Mouse (Mus musculus) left cerebral cortex, adult 2 months (tissue): ENCODE data around the gene Sfxn5. TPM values are rescaled to one million over a fixed set of nuclear protein-coding genes. Genes with fewer than 3 reads are reported as not detected.

Source experiments
- DNase-seq, 2 experiments: peaks; one replicate each; pipeline ENCODE4 v3.0.0; 2021 to 2022; ENCODE audit warnings: low spot score in 2 of 2, mixed read lengths in 1 of 2; ENCODE audit errors: extremely low spot score in 1 of 2
- H3K27ac ChIP-seq: fragments of 200-600 bp; 2 replicates; pipeline ENCODE4 v1.8.1; 2022
- H3K4me3 ChIP-seq: fragments of 200-600 bp; 2 replicates; pipeline ENCODE4 v1.8.1; 2022
- CTCF ChIP-seq: fragments of 200-600 bp; IDR thresholded peaks from 2 replicates; pipeline ENCODE4 v1.8.1; 2022; ENCODE audit warnings: antibody characterized with exemption, mild to moderate bottlenecking, moderate library complexity
- intact Hi-C: fragments of 180-260 bp; cut with DNase I; formaldehyde crosslinking; loops from one replicate; pipeline ENCODE4 v1.15.1; 2025
- total RNA-seq, 2 experiments: library from RNA; stranded (reverse); gene quantifications; 2 replicates each; pipeline ENCODE4 v1.2.3; 2021

Sfxn5 gene
- total RNA-seq, 2 experiments from 2014 or later, result 161 to 173 TPM

DNA sequence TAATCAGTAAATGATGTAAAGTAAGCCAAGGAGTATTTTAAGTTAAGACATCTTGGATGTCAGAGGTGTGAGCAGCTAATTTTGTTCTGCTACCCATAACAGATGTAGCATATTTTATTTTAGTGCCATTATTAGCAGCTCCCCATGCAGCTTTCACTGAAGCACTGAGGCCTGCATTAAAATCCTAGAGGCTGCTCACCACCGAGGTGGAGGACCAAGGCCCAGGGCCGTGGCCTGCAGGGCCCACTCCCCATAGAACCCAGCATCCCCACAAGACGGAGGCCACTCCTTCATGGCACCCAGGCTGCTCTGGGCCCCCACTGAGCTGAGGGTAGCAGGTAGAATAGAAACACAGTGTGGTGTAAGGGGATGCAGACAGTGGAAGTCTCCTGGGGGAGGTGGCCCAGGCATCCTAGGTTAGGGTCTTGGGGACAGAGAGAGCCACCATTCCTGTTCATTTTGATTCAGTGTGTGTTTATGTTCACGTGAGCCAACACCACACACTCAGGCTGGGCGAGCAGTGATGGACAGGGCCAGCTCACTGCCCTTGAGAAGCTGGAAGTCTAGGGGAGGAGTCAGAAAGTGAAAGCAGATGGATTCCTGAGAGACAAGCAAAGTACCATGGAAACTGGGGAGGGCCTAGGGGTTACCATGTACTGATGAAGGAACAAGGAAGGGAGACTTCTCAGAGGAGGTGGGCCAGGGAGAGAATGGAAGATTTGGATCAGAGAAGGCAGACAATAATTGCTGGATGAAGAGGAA, 114.4 kb downstream of the Sfxn5 start:
- no peak overlapping the region for H3K4me3 ChIP-seq
- peak overlapping the region; percentile 91 for H3K27ac ChIP-seq
- TF ChIP-seq CTCF, result no peak
- no peak for DNase-seq
- intact Hi-C loops, result loop anchor here (1.0 to 5.0 kb wide), 2 partner anchors 57 kb away; no protein-coding TSS in a partner anchor

DNA sequence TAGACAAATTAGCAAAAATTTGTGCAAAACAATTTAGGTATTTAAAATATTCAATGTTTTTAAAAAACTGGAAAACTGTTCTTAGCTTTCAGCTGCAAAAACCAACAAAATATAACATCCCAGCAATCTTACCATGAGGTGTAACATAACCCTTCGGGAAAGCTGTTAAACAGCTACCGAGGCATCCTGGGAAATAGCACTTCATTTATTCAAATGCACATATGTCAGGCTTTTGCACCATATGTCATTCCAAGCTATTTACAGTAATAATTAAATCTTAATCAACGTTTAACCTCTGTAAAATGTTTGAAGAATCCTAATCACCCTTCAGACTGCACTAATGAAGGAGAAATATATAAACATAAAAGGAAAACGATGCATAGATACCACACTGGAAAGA, 115.0 kb downstream of the Sfxn5 start:
- no peak for TF ChIP-seq CTCF
- H3K4me3 ChIP-seq, result no peak overlapping the region
- intact Hi-C loops, result loop anchor here (1.0 to 5.0 kb wide), 2 partner anchors 56 to 58 kb away; no protein-coding TSS in a partner anchor
- H3K27ac ChIP-seq, result peak overlapping the region; percentile 59
- DNase-seq, result no peak

GRCm38 (mm10) chr6:85210686-85211085, 122.5 kb downstream of the Sfxn5 start:
- H3K4me3 ChIP-seq, result no peak overlapping the region
- intact Hi-C loops, result no loop called here
- H3K27ac ChIP-seq, result no peak overlapping the region
- no peak for DNase-seq
- TF ChIP-seq CTCF, result no peak

DNA sequence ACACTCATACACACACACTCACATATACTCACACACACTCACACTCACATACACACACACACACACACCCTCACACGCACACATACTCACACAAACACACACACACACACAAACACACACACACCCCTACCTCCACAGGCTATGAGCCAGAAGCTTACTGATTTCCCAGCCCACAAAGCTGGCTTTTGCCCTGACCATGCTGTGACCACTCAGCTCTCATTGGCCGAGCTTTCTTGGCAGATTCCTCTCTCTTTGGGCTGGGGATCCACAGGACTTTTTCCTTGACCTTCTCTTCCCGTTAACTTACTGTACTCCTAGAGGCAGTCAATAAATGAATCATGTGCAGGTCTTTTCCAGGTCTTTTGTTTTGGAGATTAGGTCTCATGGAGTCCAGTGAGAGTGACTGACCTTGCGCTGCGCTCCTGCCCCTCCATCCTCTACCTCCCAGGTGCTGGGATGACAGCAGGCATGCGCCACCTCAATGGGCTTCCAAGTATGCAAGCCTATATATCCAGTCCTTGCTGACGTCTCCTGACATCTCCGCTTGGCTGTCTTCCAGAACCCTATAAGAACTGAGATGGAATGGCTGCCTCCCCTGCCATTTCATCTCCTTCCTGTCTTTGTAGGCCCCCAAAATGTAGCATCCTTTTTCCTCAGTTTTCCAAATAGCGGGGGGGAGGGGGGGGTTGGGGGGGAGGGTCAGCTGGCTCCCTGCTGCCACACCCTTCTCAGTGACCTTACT, 123.8 kb downstream of the Sfxn5 start:
- TF ChIP-seq CTCF, result no peak
- intact Hi-C loops, result no loop called here
- H3K4me3 ChIP-seq, result no peak overlapping the region
- H3K27ac ChIP-seq, result no peak overlapping the region
- no peak for DNase-seq

GRCm38 (mm10) chr6:85207345-85207744, 125.9 kb downstream of the Sfxn5 start:
- Histone ChIP-seq H3K27ac (0 out of 2 replicates have a peak overlapping the region, but pooled peaks have one; percentile 6), H3K4me3 (no peak overlapping the region)
- DNase-seq, result no peak
- no peak for TF ChIP-seq CTCF
- intact Hi-C loops, result no loop called here

DNA sequence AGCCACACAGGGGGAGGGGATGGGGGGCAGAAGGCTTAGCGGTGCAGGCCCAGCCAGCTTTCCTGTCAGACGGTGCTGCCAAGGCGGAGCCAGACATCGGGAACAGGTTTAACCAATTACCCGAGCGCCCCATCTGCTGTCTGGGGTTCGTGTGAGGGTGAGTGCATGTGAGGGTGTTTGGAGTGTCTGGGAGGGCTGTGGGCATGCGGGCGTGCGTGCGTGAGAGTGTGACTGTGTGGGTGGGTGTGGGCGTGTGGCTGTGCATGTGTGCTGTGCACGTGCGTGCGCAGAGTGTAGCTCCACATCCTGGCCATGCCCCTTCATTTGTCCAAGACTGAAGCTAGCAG, 126.3 kb downstream of the Sfxn5 start:
- intact Hi-C loops, result no loop called here
- H3K4me3 ChIP-seq, result no peak overlapping the region
- 0 out of 2 replicates have a peak overlapping the region, but pooled peaks have one; percentile 6 for H3K27ac ChIP-seq
- TF ChIP-seq CTCF, result no peak
- DNase-seq, result no peak

- H3K27ac ChIP-seq, result peak overlapping the region; percentile 69
- no peak for TF ChIP-seq CTCF
- DNase-seq, result peak in 1 of 2 experiments; percentile 49
- intact Hi-C loops, result no loop called here
- H3K4me3 ChIP-seq, result no peak overlapping the region
These were observed 126.9 kb downstream of the Sfxn5 start for GRCm38 (mm10) chr6:85206182-85206938.

- intact Hi-C loops, result no loop called here
- DNase-seq, result no peak
- no peak overlapping the region for H3K27ac ChIP-seq
- TF ChIP-seq CTCF, result no peak
- H3K4me3 ChIP-seq, result no peak overlapping the region
These were observed 135.3 kb downstream of the Sfxn5 start for GRCm38 (mm10) chr6:85197951-85198350.

- peak in 1 of 2 experiments; percentile 58 for DNase-seq
- Histone ChIP-seq H3K27ac (0 out of 2 replicates have a peak overlapping the region, but pooled peaks have one; percentile 44), H3K4me3 (peak overlapping the region; percentile 31)
- intact Hi-C loops, result no loop called here
- no peak for TF ChIP-seq CTCF
These were observed 139.6 kb downstream of the Sfxn5 start for GRCm38 (mm10) chr6:85193381-85194318.

GRCm38 (mm10) chr6:85191751-85192440, 141.3 kb downstream of the Sfxn5 start:
- no peak for DNase-seq
- no peak; the same call in 1 of the 2 replicates for TF ChIP-seq CTCF
- intact Hi-C loops, result no loop called here
- Histone ChIP-seq H3K4me3 (peak overlapping the region; percentile 17; the same call in 1 of the 2 replicates), H3K27ac (peak overlapping the region; percentile 77; the same call in 1 of the 2 replicates)
